Comparison of ENCODE assay signal across 29 mouse cellular contexts in the genomic region with DNA sequence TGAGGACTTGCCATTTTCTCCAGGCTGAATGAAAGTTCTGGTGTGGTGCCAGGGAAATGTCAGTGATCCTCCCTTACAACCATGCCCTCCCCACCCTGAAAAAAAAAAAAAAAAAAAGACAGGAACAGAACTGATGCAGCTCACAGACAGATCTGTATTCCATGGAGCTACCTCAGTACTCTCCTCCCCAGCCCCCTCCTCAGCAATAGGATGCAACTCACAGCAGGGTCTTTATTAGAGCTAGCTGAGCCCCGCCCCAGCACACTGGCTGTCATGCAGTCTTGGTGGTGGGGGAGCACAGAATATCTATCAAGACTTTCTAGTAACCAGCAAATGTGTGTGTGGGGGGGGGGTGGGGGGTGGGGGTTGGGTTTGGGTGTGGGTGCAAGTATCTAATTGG.
DNase-seq lines count a peak whose midpoint lies in the region; ATAC-seq and TF ChIP-seq lines count a peak whose summit lies in the region.
"Had no signal": no experiment of that assay in that cellular context is flagged by ENCODE, and none has a peak within 500 bp of the region (broad histone marks: within the 10 kb centered on the region; RNA-seq: fewer than 3 reads in every experiment).

No protein-coding gene starts in this region.

- H3K27ac ChIP-seq in forebrain, embryonic 11.5 days (ENCODE audit: low read depth, low read length), result no peak overlapping the region
- H3K27ac ChIP-seq in forebrain, embryonic 12.5 days, result no peak overlapping the region
- no peak overlapping the region for H3K27ac ChIP-seq in lung, embryonic 14.5 days (ENCODE audit: low read depth)
- no peak overlapping the region for H3K27ac ChIP-seq in neural tube, embryonic 11.5 days (ENCODE audit: low read depth, low read length)
- H3K27ac ChIP-seq: heart, adult 2 months; hindbrain, embryonic 15.5 days; intestine, embryonic 15.5 days; kidney, postnatal 0 days; liver, embryonic 12.5 days; macrophage had no signal

- no peak overlapping the region for H3K9ac ChIP-seq in forebrain, embryonic 11.5 days (ENCODE audit: low read length)
- H3K9ac ChIP-seq in forebrain, embryonic 12.5 days, result no peak overlapping the region
- H3K9ac ChIP-seq in lung, embryonic 14.5 days, result no peak overlapping the region
- no peak overlapping the region for H3K9ac ChIP-seq in neural tube, embryonic 11.5 days (ENCODE audit: low read length)
- H3K9ac ChIP-seq: heart, embryonic 12.5 days; hindbrain, embryonic 15.5 days; intestine, embryonic 15.5 days; liver, embryonic 12.5 days; liver, postnatal 0 days had no signal

- no peak overlapping the region for H3K4me3 ChIP-seq in forebrain, embryonic 11.5 days (ENCODE audit: low read depth, low read length)
- no peak overlapping the region for H3K4me3 ChIP-seq in forebrain, embryonic 12.5 days (replicated peaks)
- no peak overlapping the region for H3K4me3 ChIP-seq in lung, embryonic 14.5 days (ENCODE audit: low read depth, low read length)
- H3K4me3 ChIP-seq in neural tube, embryonic 11.5 days (ENCODE audit: low read depth, low read length), result no peak overlapping the region
- H3K4me3 ChIP-seq: heart, adult 2 months; heart, embryonic 12.5 days; hindbrain, embryonic 15.5 days; intestine, embryonic 15.5 days; liver, embryonic 12.5 days had no signal

- 0 out of 2 replicates have a peak, but pooled peaks have one; percentile 63 for ATAC-seq in forebrain, embryonic 11.5 days (replicated peaks; ENCODE audit: low FRiP score)
- no peak for ATAC-seq in forebrain, embryonic 12.5 days (ENCODE audit: low FRiP score)
- ATAC-seq in lung, embryonic 14.5 days (ENCODE audit: insufficient read depth), result no peak
- 0 out of 2 replicates have a peak, but pooled peaks have one; percentile 35 for ATAC-seq in neural tube, embryonic 11.5 days (ENCODE audit: insufficient read depth, low FRiP score, low TSS enrichment)
- ATAC-seq: activated CD4-positive, CD25-positive, alpha-beta regulatory T cell, adult 4 months; intestine, embryonic 15.5 days; liver, embryonic 12.5 days; liver, postnatal 0 days; lung, postnatal 0 days had no signal

- H3K4me1 ChIP-seq in forebrain, embryonic 11.5 days (replicated peaks; ENCODE audit: control insufficient read depth, insufficient read depth, low read length), result no peaks in the 10 kb centered on the region
- no peaks in the 10 kb centered on the region for H3K4me1 ChIP-seq in forebrain, embryonic 12.5 days
- no peaks in the 10 kb centered on the region for H3K4me1 ChIP-seq in lung, embryonic 14.5 days (ENCODE audit: insufficient read depth)
- H3K4me1 ChIP-seq in neural tube, embryonic 11.5 days (ENCODE audit: control insufficient read depth, insufficient read depth, low read length), result no peaks in the 10 kb centered on the region
- H3K4me1 ChIP-seq: heart, embryonic 12.5 days; hindbrain, embryonic 15.5 days; intestine, embryonic 15.5 days; liver, embryonic 12.5 days had no signal

- H3K4me2 ChIP-seq in forebrain, embryonic 11.5 days (ENCODE audit: low read depth, low read length, severe bottlenecking), result no peak overlapping the region
- no peak overlapping the region for H3K4me2 ChIP-seq in forebrain, embryonic 12.5 days
- H3K4me2 ChIP-seq in lung, embryonic 14.5 days, result no peak overlapping the region
- no peak overlapping the region for H3K4me2 ChIP-seq in neural tube, embryonic 11.5 days (ENCODE audit: low read depth)
- H3K4me2 ChIP-seq: heart, embryonic 12.5 days; hindbrain, embryonic 15.5 days; intestine, embryonic 15.5 days; liver, embryonic 12.5 days had no signal

- H3K9me3 ChIP-seq in forebrain, embryonic 11.5 days (ENCODE audit: control insufficient read depth, low read length), result no peaks in the 10 kb centered on the region
- no peaks in the 10 kb centered on the region for H3K9me3 ChIP-seq in forebrain, embryonic 12.5 days
- H3K9me3 ChIP-seq in lung, embryonic 14.5 days (ENCODE audit: low read depth, low read length), result no peaks in the 10 kb centered on the region
- no peaks in the 10 kb centered on the region for H3K9me3 ChIP-seq in neural tube, embryonic 11.5 days (ENCODE audit: control insufficient read depth, low read length)
- H3K9me3 ChIP-seq: heart, embryonic 12.5 days; hindbrain, embryonic 15.5 days; intestine, embryonic 15.5 days; liver, embryonic 12.5 days had no signal

- H3K36me3 ChIP-seq in forebrain, embryonic 11.5 days (ENCODE audit: control insufficient read depth, insufficient read depth, low read length), result no peaks in the 10 kb centered on the region
- no peaks in the 10 kb centered on the region for H3K36me3 ChIP-seq in forebrain, embryonic 12.5 days (replicated peaks)
- no peaks in the 10 kb centered on the region for H3K36me3 ChIP-seq in lung, embryonic 14.5 days (ENCODE audit: insufficient read depth)
- no peaks in the 10 kb centered on the region for H3K36me3 ChIP-seq in neural tube, embryonic 11.5 days (ENCODE audit: control insufficient read depth, insufficient read depth, low read length)
- H3K36me3 ChIP-seq: heart, embryonic 12.5 days; hindbrain, embryonic 15.5 days; intestine, embryonic 15.5 days; liver, embryonic 12.5 days had no signal

- no peak for TF ChIP-seq CTCF in lung, embryonic 14.5 days (IDR thresholded peaks at IDR 0.05; ENCODE audit: low read depth)

- 36% methylated on average over 1 of the region's 1 CpGs for WGBS in forebrain, embryonic 11.5 days
- 31% methylated on average over 1 of the region's 1 CpGs for WGBS in forebrain, embryonic 12.5 days
- 64% methylated on average over 1 of the region's 1 CpGs for WGBS in lung, embryonic 14.5 days
- WGBS in neural tube, embryonic 11.5 days, result 54% methylated on average over 1 of the region's 1 CpGs

- H3K27me3 ChIP-seq in forebrain, embryonic 11.5 days (ENCODE audit: control insufficient read depth, insufficient read depth, low read length), result no peaks in the 10 kb centered on the region
- H3K27me3 ChIP-seq in forebrain, embryonic 12.5 days, result no peaks in the 10 kb centered on the region
- H3K27me3 ChIP-seq in lung, embryonic 14.5 days (ENCODE audit: insufficient read depth, low read length), result no peaks in the 10 kb centered on the region
- H3K27me3 ChIP-seq in neural tube, embryonic 11.5 days (ENCODE audit: control insufficient read depth, insufficient read depth, low read length), result no peaks in the 10 kb centered on the region
- H3K27me3 ChIP-seq: CH12.LX; heart, embryonic 12.5 days; hindbrain, embryonic 15.5 days; intestine, embryonic 15.5 days; liver, embryonic 12.5 days had no signal

- no peak for DNase-seq in forebrain, embryonic 11.5 days (ENCODE audit: low spot score)
- peak; percentile 5 for DNase-seq in lung, embryonic 14.5 days
- no peak for DNase-seq in lung, postnatal 4 days
- no peak for DNase-seq in neural tube, embryonic 11.5 days (ENCODE audit: low spot score)
- no peak for DNase-seq in neural tube, embryonic 10.5 days (ENCODE audit: extremely low spot score, low spot score)
- DNase-seq in adrenal gland, adult 18-20 months (ENCODE audit: low spot score in 2 of 2), result no peak
- DNase-seq: adrenal gland, adult 8-10 months; cerebellum, adult 11 months; cerebellum, adult 9-10 months; cerebellum, postnatal 36 days; heart, adult 2 months; heart, postnatal 4 days; kidney, adult 2 months; kidney, postnatal 4 days; layer of hippocampus, postnatal 36 days; left cerebral cortex, postnatal 4 days; liver, postnatal 0 days; spleen, adult 18-20 months; thymus, postnatal 14 days had no signal

Comparison
In these comparisons a context has a peak if more than half of its experiments do, and no peak if none do; other contexts are left out.
1. ATAC-seq: peak in forebrain, embryonic 11.5 days (single experiment) and neural tube, embryonic 11.5 days (single experiment); none in forebrain, embryonic 12.5 days (single experiment) and lung, embryonic 14.5 days (single experiment).